Mouse (Mus musculus): ENCODE results near the gene Snap47. TPM values are rescaled to one million over a fixed set of nuclear protein-coding genes. Genes with fewer than 3 reads are reported as not detected.
"Not testable (repeated sequence)": the region's sequence is repeated elsewhere in the genome, so short reads cannot be mapped to it uniquely, and the experiment has no call there.

Snap47 gene
- polyA plus RNA-seq, 1 experiment from 2014 or later: 121 TPM

DNA sequence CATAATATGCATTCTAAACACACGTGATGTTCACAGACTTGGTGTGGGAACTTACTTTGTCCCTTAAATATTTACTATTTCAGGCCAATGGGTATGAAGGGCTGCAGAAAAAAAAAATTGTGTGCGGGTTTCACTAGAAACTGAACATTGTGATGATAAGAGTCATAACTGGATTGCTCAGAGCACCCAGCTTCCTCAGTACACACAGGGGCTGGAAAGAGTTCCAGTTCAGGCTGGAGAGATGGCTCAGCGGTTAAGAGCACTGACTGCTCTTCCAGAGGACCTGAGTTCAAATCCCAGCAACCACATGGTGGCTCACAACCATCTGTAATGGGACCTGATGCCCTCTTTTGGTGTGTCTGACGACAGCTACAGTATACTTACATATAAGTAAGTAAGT is 83.0 kb downstream of the Snap47 start:
- not testable (repeated sequence) for H3K27me3 ChIP-seq; H3K9me3 ChIP-seq (replicated peaks); H3K4me2 ChIP-seq (replicated peaks); H3K9ac ChIP-seq; H3K4me3 ChIP-seq (replicated peaks); H3K27ac ChIP-seq (replicated peaks); H3K36me3 ChIP-seq; ATAC-seq (ENCODE audit: insufficient number of reproducible peaks, low FRiP score, low TSS enrichment, low read depth)
- H3K4me1 ChIP-seq: peaks cover 35% of the 10 kb centered on the region
- WGBS: 82% methylated on average over 4 of the region's 4 CpGs

DNA sequence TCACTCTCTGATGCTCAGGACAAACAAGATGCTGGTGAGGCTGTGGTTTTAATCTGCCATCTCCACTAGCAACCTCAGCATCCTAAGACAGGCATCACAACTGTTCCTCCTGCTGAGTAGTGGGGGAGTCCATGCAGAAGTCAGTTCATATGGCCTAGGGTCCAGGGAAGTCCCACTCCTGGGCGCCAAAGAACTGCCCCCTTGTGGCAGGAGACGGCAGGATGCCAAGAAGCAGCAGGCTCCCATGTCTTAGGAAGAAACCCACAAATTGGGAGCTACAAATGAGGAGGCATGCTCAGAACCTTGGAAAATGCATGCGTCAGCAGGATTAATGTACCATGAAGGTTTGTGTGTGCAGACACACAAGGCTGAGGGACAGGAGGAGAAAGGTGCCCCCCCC is 84.4 kb downstream of the Snap47 start:
- Histone ChIP-seq H3K9me3 (replicated peaks) (no peaks in the 10 kb centered on the region), H3K4me1 (peaks cover 33% of the 10 kb centered on the region), H3K9ac (no peak overlapping the region), H3K36me3 (no peaks in the 10 kb centered on the region), H3K4me2 (replicated peaks) (no peak overlapping the region), H3K27ac (replicated peaks) (no peak overlapping the region), H3K27me3 (no peaks in the 10 kb centered on the region), H3K4me3 (replicated peaks) (no peak overlapping the region)
- 26% methylated on average over 3 of the region's 3 CpGs for WGBS
- ATAC-seq (ENCODE audit: insufficient number of reproducible peaks, low FRiP score, low TSS enrichment, low read depth): no peak

DNA sequence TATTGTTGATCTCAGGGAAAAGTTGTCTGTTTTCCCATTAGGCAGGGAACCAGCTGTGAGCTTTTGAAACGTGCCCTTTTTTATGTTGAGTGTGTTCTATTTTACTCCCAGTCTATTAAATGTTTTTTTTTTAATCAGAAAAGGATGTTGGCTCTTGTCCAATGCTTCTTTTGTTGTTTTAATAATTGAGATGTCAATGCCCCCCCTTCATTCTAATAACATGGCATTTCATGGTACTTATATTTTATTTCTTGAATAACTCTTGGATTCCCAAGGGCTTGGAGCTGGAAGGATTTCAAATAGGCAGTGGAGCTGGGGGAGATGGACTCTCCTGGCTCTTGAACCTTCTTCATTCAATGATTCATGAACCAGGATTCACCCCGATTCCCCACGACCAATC is 85.0 kb downstream of the Snap47 start:
- peak overlapping the region; percentile 66 for H3K27ac ChIP-seq (replicated peaks)
- no peak overlapping the region for H3K4me3 ChIP-seq (replicated peaks)

DNA sequence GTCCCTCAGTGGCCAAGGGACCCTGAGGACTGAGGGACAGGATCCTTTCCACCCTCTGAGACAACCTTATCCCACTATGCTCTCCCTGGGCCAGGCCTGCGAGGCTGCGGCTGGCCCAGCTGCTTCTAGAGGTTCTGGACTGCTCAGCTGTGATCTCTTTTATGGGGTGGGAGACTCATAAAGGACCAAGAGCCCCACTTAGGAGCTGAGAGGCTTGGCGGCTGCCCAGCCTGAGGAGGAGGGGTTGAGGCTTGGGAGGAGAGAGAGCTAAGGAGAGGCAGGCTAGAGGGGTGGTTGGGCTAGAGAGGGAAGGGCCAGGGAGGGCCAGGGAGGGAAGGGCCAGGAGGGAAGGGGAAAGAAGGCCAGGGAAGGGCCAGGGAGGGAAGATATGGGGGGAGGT is 86.6 kb downstream of the Snap47 start:
- H3K27me3 ChIP-seq: no peaks in the 10 kb centered on the region
- H3K4me2 ChIP-seq (replicated peaks): no peak overlapping the region
- H3K9me3 ChIP-seq (replicated peaks): no peaks in the 10 kb centered on the region
- no peak overlapping the region for H3K4me3 ChIP-seq (replicated peaks)
- peak; percentile 56 for ATAC-seq (ENCODE audit: insufficient number of reproducible peaks, low FRiP score, low TSS enrichment, low read depth)
- peak overlapping the region; percentile 7; the same call in 1 of the 2 replicates for H3K9ac ChIP-seq
- WGBS: 64% methylated on average over 3 of the region's 3 CpGs
- H3K36me3 ChIP-seq: no peaks in the 10 kb centered on the region
- H3K27ac ChIP-seq (replicated peaks): peak overlapping the region; percentile 82
- peaks cover 31% of the 10 kb centered on the region for H3K4me1 ChIP-seq

More for the DNA sequence above, 85.0 kb downstream of the Snap47 start:
- no peaks in the 10 kb centered on the region for H3K27me3 ChIP-seq
- no peaks in the 10 kb centered on the region for H3K9me3 ChIP-seq (replicated peaks)
- no peak overlapping the region for H3K4me2 ChIP-seq (replicated peaks)
- H3K36me3 ChIP-seq: no peaks in the 10 kb centered on the region
- H3K4me1 ChIP-seq: peaks cover 31% of the 10 kb centered on the region
- WGBS: 46% methylated on average over 3 of the region's 3 CpGs
- H3K9ac ChIP-seq: no peak overlapping the region
- ATAC-seq (ENCODE audit: insufficient number of reproducible peaks, low FRiP score, low TSS enrichment, low read depth): no peak

DNA sequence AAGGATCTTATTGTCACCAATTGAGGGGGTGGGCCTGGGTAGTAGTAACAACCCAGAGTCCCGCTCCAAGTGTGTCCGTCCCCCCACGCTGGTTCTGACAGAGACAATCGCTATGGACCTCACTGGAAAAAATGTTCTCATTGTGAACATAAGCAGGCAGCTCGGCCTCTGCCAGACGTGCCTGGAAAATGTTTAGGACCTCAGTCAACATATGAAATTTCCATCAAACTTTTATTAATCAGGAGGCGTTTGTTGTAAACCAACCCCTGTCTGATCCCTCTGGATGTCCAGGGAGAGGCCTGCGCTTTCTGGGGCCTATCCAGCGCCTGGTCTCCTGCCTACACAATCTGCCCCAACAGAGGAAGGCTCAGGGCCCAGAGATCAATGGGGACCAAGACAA is 87.0 kb downstream of the Snap47 start:
- peak; percentile 25; the same call in 1 of the 2 replicates for ATAC-seq (ENCODE audit: insufficient number of reproducible peaks, low FRiP score, low TSS enrichment, low read depth)
- no peaks in the 10 kb centered on the region for H3K9me3 ChIP-seq (replicated peaks)
- 70% methylated on average over 9 of the region's 9 CpGs for WGBS
- no peaks in the 10 kb centered on the region for H3K27me3 ChIP-seq
- peak overlapping the region; percentile 82 for H3K27ac ChIP-seq (replicated peaks)
- peak overlapping the region; percentile 7; the same call in 1 of the 2 replicates for H3K9ac ChIP-seq
- no peak overlapping the region for H3K4me3 ChIP-seq (replicated peaks)
- no peaks in the 10 kb centered on the region for H3K36me3 ChIP-seq
- no peak overlapping the region for H3K4me2 ChIP-seq (replicated peaks)
- peaks cover 31% of the 10 kb centered on the region for H3K4me1 ChIP-seq

DNA sequence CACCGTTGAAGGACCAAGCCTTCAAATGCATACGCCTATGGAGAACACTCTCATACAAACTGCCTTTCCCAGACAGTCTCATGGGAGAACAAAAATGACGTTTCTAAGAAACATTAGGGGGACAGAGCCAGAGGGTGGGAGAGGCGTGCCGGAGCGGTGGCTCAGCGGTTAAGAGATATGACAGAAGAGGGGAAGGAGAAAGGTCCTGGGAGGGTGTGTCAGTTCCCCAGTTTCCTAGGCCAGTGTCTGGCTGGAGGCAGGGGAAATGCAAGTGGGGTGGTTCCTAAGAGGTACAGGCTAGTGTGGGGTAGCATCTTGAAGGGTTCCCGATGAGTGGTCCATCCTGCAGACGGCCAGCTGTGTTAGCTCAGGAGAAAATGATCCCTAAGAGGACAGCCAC is 89.7 kb downstream of the Snap47 start:
- Histone ChIP-seq H3K4me1 (peaks cover 29% of the 10 kb centered on the region), H3K9ac (no peak overlapping the region), H3K4me3 (replicated peaks) (no peak overlapping the region), H3K36me3 (no peaks in the 10 kb centered on the region), H3K27me3 (no peaks in the 10 kb centered on the region), H3K27ac (replicated peaks) (no peak overlapping the region), H3K9me3 (replicated peaks) (no peaks in the 10 kb centered on the region), H3K4me2 (replicated peaks) (no peak overlapping the region)
- WGBS: 86% methylated on average over 9 of the region's 9 CpGs
- ATAC-seq (ENCODE audit: insufficient number of reproducible peaks, low FRiP score, low TSS enrichment, low read depth): no peak

Other genes with a start within 250 kb of the Snap47 start
- gene Mrpl55, start 248.7 kb downstream of the Snap47 start, polyA plus RNA-seq (2015; fragmentation: Nextera tagmentation; extraction: Ambion mirVana): 82.3 and 82.8 TPM in 2 replicates
- 30.6 and 31.3 TPM in 2 replicates for gene 2310033P09Rik, start 242.9 kb downstream of the Snap47 start, polyA plus RNA-seq (2015; fragmentation: Nextera tagmentation; extraction: Ambion mirVana)
- 718 and 720 TPM in 2 replicates for gene Arf1, start 222.9 kb downstream of the Snap47 start, polyA plus RNA-seq (2015; fragmentation: Nextera tagmentation; extraction: Ambion mirVana)
- gene Wnt3a, start 160.4 kb downstream of the Snap47 start, polyA plus RNA-seq (2015; fragmentation: Nextera tagmentation; extraction: Ambion mirVana): 2.5 and 3.4 TPM in 2 replicates
- gene Wnt9a, start 144.3 kb downstream of the Snap47 start, polyA plus RNA-seq (2015; fragmentation: Nextera tagmentation; extraction: Ambion mirVana): 7.0 and 8.5 TPM in 2 replicates
- not detected in 2 replicates for gene Prss38, start 75.5 kb downstream of the Snap47 start, polyA plus RNA-seq (2015; fragmentation: Nextera tagmentation; extraction: Ambion mirVana)
- gene Jmjd4, start 1.1 kb downstream of the Snap47 start, polyA plus RNA-seq (2015; fragmentation: Nextera tagmentation; extraction: Ambion mirVana): 10.8 and 12.1 TPM in 2 replicates
- 8.8 and 8.9 TPM in 2 replicates for gene Zfp867, start 21.3 kb upstream of the Snap47 start, polyA plus RNA-seq (2015; fragmentation: Nextera tagmentation; extraction: Ambion mirVana)
- gene Zkscan17, start 75.6 kb upstream of the Snap47 start, polyA plus RNA-seq (2015; fragmentation: Nextera tagmentation; extraction: Ambion mirVana): 21.2 and 22.2 TPM in 2 replicates
- gene Nlrp3, start 90.4 kb upstream of the Snap47 start, polyA plus RNA-seq (2015; fragmentation: Nextera tagmentation; extraction: Ambion mirVana): 0.16 and 0.25 TPM in 2 replicates
- gene Olfr222, start 125.0 kb upstream of the Snap47 start, polyA plus RNA-seq (2015; fragmentation: Nextera tagmentation; extraction: Ambion mirVana): 0.30 and 0.43 TPM in 2 replicates
- not detected in 2 replicates for gene Olfr223, start 142.1 kb upstream of the Snap47 start, polyA plus RNA-seq (2015; fragmentation: Nextera tagmentation; extraction: Ambion mirVana)
- gene Mprip, start 210.1 kb upstream of the Snap47 start, polyA plus RNA-seq (2015; fragmentation: Nextera tagmentation; extraction: Ambion mirVana): 66.9 and 75.8 TPM in 2 replicates

Measured in embryonic facial prominence, embryonic 15.5 days (tissue).